Mouse (Mus musculus): ENCODE measurements around the gene Hic2.

DNA sequence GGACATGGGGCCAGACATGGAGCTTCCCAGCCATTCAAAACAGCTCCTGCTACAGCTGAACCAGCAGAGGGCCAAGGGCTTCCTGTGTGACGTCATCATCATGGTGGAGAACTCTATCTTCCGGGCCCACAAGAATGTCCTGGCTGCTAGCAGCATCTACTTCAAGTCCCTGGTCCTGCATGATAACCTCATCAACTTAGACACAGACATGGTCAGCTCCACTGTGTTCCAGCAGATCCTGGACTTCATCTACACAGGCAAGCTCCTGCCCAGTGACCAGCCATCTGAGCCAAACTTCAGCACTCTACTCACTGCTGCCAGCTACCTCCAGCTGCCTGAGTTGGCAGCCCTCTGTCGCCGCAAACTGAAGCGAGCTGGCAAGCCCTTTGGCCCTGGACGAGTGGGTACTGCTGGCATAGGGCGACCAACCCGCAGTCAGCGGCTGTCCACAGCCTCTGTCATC lies 24.0 kb downstream of the Hic2 start:
- no peak for TF ChIP-seq POLR2A (IDR thresholded peaks at IDR 0.05; ENCODE audit: low read depth, low read length)
- TF ChIP-seq CTCF (IDR thresholded peaks at IDR 0.05; ENCODE audit: extremely low read depth, insufficient read length, insufficient replicate concordance, low read depth, low read length), result no peak
